In the genomic region with DNA sequence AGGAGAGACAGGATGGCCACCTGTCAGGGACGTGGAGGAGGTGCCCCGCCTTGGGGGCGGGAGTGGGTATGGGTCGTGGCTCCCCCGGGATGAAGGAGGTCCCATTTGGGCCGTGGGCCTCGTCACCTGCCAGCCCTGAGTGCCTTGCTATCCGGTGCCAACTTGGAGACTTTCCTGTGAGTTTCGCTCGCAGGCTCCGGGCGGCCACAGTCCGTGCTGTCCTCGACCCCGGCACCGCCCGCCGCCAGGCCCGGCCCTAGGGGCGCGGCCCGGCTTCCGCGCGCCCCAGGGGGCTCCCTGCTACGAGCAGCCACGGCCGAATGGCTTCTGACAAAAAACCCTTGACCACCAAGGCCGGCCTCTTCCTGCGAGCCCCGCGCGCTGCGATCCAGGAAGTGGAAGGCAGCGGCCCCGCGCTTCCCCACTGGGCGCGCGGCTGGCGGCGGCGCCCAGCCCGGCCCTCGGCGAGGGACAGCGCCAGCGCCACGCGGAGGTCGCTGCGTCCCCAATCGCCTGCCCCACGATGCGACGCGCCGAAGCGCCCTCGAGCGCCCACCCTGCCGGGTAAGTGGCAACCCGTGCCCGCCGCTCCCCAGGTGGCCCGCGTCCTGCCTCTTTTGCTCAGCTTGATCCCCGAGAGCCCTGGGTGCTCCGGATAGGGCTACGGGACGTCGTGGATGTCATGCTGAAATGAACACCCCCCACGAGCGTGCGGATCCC, we compare ENCODE assay signal across 8 mouse cellular contexts. TPM values are rescaled to one million over a fixed set of nuclear protein-coding genes. Genes with fewer than 3 reads are reported as not detected.
DNase-seq lines count a peak whose midpoint lies in the region; ATAC-seq and TF ChIP-seq lines count a peak whose summit lies in the region.

A gene (plus strand): TSS at position 286 of the 720 bp plus-strand sequence.

- TF ChIP-seq CTCF in lung, adult 2 months (IDR thresholded peaks at IDR 0.05; ENCODE audit: insufficient read depth, low read length): no peak

- H3K4me1 ChIP-seq in lung, adult 2 months (ENCODE audit: control insufficient read depth, insufficient read depth, low read length): peaks cover 43% of the 10 kb centered on the region
- H3K4me1 ChIP-seq in neural tube, embryonic 13.5 days (replicated peaks): peaks cover 52% of the 10 kb centered on the region

- H3K4me2 ChIP-seq in neural tube, embryonic 13.5 days: peak within 1 kb of the TSS; percentile 95

- H3K9me3 ChIP-seq in neural tube, embryonic 13.5 days: no peaks in the 10 kb centered on the region

- peak within 1 kb of the TSS; percentile 89 for H3K4me3 ChIP-seq in lung, adult 2 months (replicated peaks; ENCODE audit: extremely low read depth, low read depth, low read length)
- H3K4me3 ChIP-seq in neural tube, embryonic 13.5 days: peak within 1 kb of the TSS; percentile 54

- peak; percentile 57 for ATAC-seq in neural tube, embryonic 13.5 days (ENCODE audit: low read depth)

- peak within 1 kb of the TSS; percentile 59 for H3K27ac ChIP-seq in neural tube, embryonic 13.5 days (replicated peaks)

- DNase-seq in layer of hippocampus, postnatal 10 days (ENCODE audit: low spot score in 2 of 2): peak; percentile 37 to 51
- no peak for DNase-seq in layer of hippocampus, adult 11-12 months (ENCODE audit: low spot score)
- peak; percentile 54 for DNase-seq in embryo, embryonic 9.5 days (ENCODE audit: extremely low spot score)
- DNase-seq in heart, adult 8-10 months (ENCODE audit: low spot score): peak; percentile 75
- DNase-seq in kidney, adult 11 months: peak; percentile 59
- DNase-seq in lung, adult 2 months: peak; percentile 80
- DNase-seq in thymus, postnatal 25 days: peak; percentile 73

- no peaks in the 10 kb centered on the region for H3K36me3 ChIP-seq in neural tube, embryonic 13.5 days

- H3K27me3 ChIP-seq in neural tube, embryonic 13.5 days: peaks cover 16% of the 10 kb centered on the region

- WGBS in lung, adult 2 months: 2% methylated on average over 74 of the region's 75 CpGs
- WGBS in neural tube, embryonic 13.5 days: under 1% methylated on average over 72 of the region's 75 CpGs

- H3K9ac ChIP-seq in neural tube, embryonic 13.5 days: peak within 1 kb of the TSS; percentile 76

- TF ChIP-seq POLR2A in lung, adult 2 months (IDR thresholded peaks at IDR 0.05; ENCODE audit: borderline replicate concordance, extremely low read depth, low read depth, low read length): 0 out of 2 replicates have a peak, but pooled peaks have one; percentile 55

RNA-seq across cellular contexts. Expression of the gene that starts here (rescaled TPM):
- total RNA-seq in layer of hippocampus, postnatal 10 days (2021): 1 to 10 TPM; 3.5 to 3.8 TPM
- total RNA-seq in heart, adult 8-10 months (2022): 10 to 100 TPM; 12.2 to 18.8 (median 17.0) TPM
- 40.9 and 41.5 TPM in 2 replicates for polyA plus RNA-seq in lung, adult 2 months (2012; rRNA removed)
- 4.6 and 5.7 TPM in 2 replicates for polyA plus RNA-seq in neural tube, embryonic 13.5 days (2015; fragmentation: Nextera tagmentation; extraction: Ambion mirVana)
